Comparison of ENCODE assay signal across 15 mouse cellular contexts in genomic region chr11:78290654-78291053, GRCm38 (mm10). TPM values are rescaled to one million over a fixed set of nuclear protein-coding genes. Genes with fewer than 3 reads are reported as not detected.
DNase-seq lines count a peak whose midpoint lies in the region.
"Had no signal": no experiment of that assay in that cellular context is flagged by ENCODE, and none has a peak within 500 bp of the region (broad histone marks: within the 10 kb centered on the region; RNA-seq: fewer than 3 reads in every experiment).

BC030499 (plus strand) TSS chr11:78290841.

- peak; percentile 20 for DNase-seq in layer of hippocampus, adult 11-12 months (ENCODE audit: low spot score)
- no peak for DNase-seq in layer of hippocampus, adult 9-10 months (ENCODE audit: low spot score)
- DNase-seq in right cerebral cortex, adult 18-20 months = peak; percentile 65
- DNase-seq in right cerebral cortex, postnatal 4 days = no peak
- DNase-seq in left cerebral cortex, adult 8-10 months (ENCODE audit: low spot score in 2 of 2) = peak; percentile 30 to 45
- peak; percentile 53 for DNase-seq in telencephalon, adult 2 months (ENCODE audit: low read depth, low spot score)
- DNase-seq in kidney, postnatal 4 days = no peak
- DNase-seq: adrenal gland, postnatal 25 days; cerebellum, adult 18-20 months; cerebellum, postnatal 36 days; gastrocnemius, postnatal 36 days; lung, adult 2 months; lung, postnatal 36 days; thymus, postnatal 36 days had no signal

RNA-seq across cellular contexts. Expression of gene BC030499, which starts in this region (rescaled TPM):
- total RNA-seq in left cerebral cortex, adult 8-10 months (2022) = 10 to 100 TPM; 12.0 to 15.3 (median 13.3) TPM
- total RNA-seq: hematopoietic stem cell, adult 5-6 weeks had no signal

Comparison
In these comparisons a context has a peak if more than half of its experiments do, and no peak if none do; other contexts are left out.
1. DNase-seq: peak in layer of hippocampus, adult 11-12 months (single experiment), right cerebral cortex, adult 18-20 months (single experiment), left cerebral cortex, adult 8-10 months (2 of 2) and telencephalon, adult 2 months (single experiment); none in layer of hippocampus, adult 9-10 months (single experiment), right cerebral cortex, postnatal 4 days (single experiment) and kidney, postnatal 4 days (0 of 2).